Mouse (Mus musculus): ENCODE results near the gene Erg.

Gene Erg

GRCm38 (mm10) chr16:95401869-95402268, 184.5 kb downstream of the Erg start:
- no peak for DNase-seq (ENCODE audit: inconsistent age in 2 of 2, low spot score in 1 of 2)

- DNase-seq (ENCODE audit: inconsistent age in 2 of 2, low spot score in 1 of 2), result no peak
These were observed 187.5 kb downstream of the Erg start for GRCm38 (mm10) chr16:95398761-95399343.

GRCm38 (mm10) chr16:95390787-95391186, 195.6 kb downstream of the Erg start:
- DNase-seq (ENCODE audit: inconsistent age in 2 of 2, low spot score in 1 of 2), result no peak

- DNase-seq (ENCODE audit: inconsistent age in 2 of 2, low spot score in 1 of 2), result no peak
These were observed 197.4 kb downstream of the Erg start for GRCm38 (mm10) chr16:95388811-95389529.

GRCm38 (mm10) chr16:95388292-95388691, 198.1 kb downstream of the Erg start:
- DNase-seq (ENCODE audit: inconsistent age in 2 of 2, low spot score in 1 of 2), result no peak

GRCm38 (mm10) chr16:95387008-95387407, 199.4 kb downstream of the Erg start:
- no peak for DNase-seq (ENCODE audit: inconsistent age in 2 of 2, low spot score in 1 of 2)

- DNase-seq (ENCODE audit: inconsistent age in 2 of 2, low spot score in 1 of 2), result no peak
These were observed 201.0 kb downstream of the Erg start for GRCm38 (mm10) chr16:95385299-95385973.

GRCm38 (mm10) chr16:95384590-95385148, 201.7 kb downstream of the Erg start:
- no peak for DNase-seq (ENCODE audit: inconsistent age in 2 of 2, low spot score in 1 of 2)

- DNase-seq (ENCODE audit: inconsistent age in 2 of 2, low spot score in 1 of 2), result peak; percentile 26 to 64
These were observed 204.1 kb downstream of the Erg start for GRCm38 (mm10) chr16:95382251-95382650.

- DNase-seq (ENCODE audit: inconsistent age in 2 of 2, low spot score in 1 of 2), result no peak
These were observed 209.6 kb downstream of the Erg start for GRCm38 (mm10) chr16:95376834-95377233.

- peak; percentile 11 to 28 for DNase-seq (ENCODE audit: inconsistent age in 2 of 2, low spot score in 1 of 2)
These were observed 210.0 kb downstream of the Erg start for GRCm38 (mm10) chr16:95376364-95376763.

- no peak for DNase-seq (ENCODE audit: inconsistent age in 2 of 2, low spot score in 1 of 2)
These were observed 211.7 kb downstream of the Erg start for GRCm38 (mm10) chr16:95374646-95375045.

- DNase-seq (ENCODE audit: inconsistent age in 2 of 2, low spot score in 1 of 2), result peak in 1 of 2 experiments; percentile 44
These were observed 213.4 kb downstream of the Erg start for GRCm38 (mm10) chr16:95372960-95373359.

- no peak for DNase-seq (ENCODE audit: inconsistent age in 2 of 2, low spot score in 1 of 2)
These were observed 214.7 kb downstream of the Erg start for GRCm38 (mm10) chr16:95371713-95372112.

GRCm38 (mm10) chr16:95366989-95367765, 219.2 kb downstream of the Erg start:
- DNase-seq (ENCODE audit: inconsistent age in 2 of 2, low spot score in 1 of 2), result no peak

GRCm38 (mm10) chr16:95365214-95365613, 221.2 kb downstream of the Erg start:
- no peak for DNase-seq (ENCODE audit: inconsistent age in 2 of 2, low spot score in 1 of 2)

- DNase-seq (ENCODE audit: inconsistent age in 2 of 2, low spot score in 1 of 2), result no peak
These were observed 222.5 kb downstream of the Erg start for GRCm38 (mm10) chr16:95363632-95364465.

- DNase-seq (ENCODE audit: inconsistent age in 2 of 2, low spot score in 1 of 2), result no peak
These were observed 224.4 kb downstream of the Erg start for GRCm38 (mm10) chr16:95361950-95362349.

GRCm38 (mm10) chr16:95360940-95361489, 225.4 kb downstream of the Erg start:
- no peak for DNase-seq (ENCODE audit: inconsistent age in 2 of 2, low spot score in 1 of 2)
